Mouse (Mus musculus): ENCODE measurements around the gene Drg1. TPM values are rescaled to one million over a fixed set of nuclear protein-coding genes. Genes with fewer than 3 reads are reported as not detected.
A peak's percentile ranks its signal among the peaks of the same experiment; 100 is the strongest.

Drg1 gene
- polyA plus RNA-seq, 1 experiment from 2014 or later, result 321 TPM

DNA sequence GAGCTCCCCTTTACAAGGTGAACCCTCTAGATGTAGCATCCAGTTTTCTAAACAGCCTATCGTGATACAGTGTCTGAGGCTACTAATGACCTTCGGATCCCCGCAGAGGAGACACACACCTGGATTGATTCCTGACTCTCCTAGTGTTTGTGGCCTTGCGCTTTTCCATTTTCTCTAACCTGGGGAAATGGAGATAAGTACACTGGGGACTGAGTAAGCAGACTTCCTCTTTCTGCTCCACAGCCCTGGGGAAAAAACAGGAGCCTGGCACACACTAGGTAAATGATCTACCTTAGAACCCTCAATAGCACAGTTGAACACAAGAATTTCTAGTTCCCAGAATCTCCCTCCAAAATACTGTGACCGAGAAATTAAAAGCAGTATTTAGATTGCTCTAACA is 21.7 kb upstream of the Drg1 start:
- H3K9me3 ChIP-seq (ENCODE audit: control insufficient read depth, low read length), result no peaks in the 10 kb centered on the region
- no peak overlapping the region; the same call in 1 of the 2 replicates for H3K4me3 ChIP-seq (ENCODE audit: low read depth, low read length)
- DNase-seq (ENCODE audit: low spot score) (no peak), ATAC-seq (ENCODE audit: low FRiP score) (no peak)
- no peaks in the 10 kb centered on the region for H3K36me3 ChIP-seq (ENCODE audit: control insufficient read depth, insufficient read depth, low read length)
- peak overlapping the region; percentile 98 for H3K9ac ChIP-seq (ENCODE audit: low read depth, low read length)
- no peak overlapping the region for H3K27ac ChIP-seq (ENCODE audit: low read depth, low read length)
- H3K4me1 ChIP-seq (replicated peaks; ENCODE audit: control insufficient read depth, insufficient read depth, low read length), result peaks cover 2% of the 10 kb centered on the region; the same call in 1 of the 2 replicates
- no peaks in the 10 kb centered on the region for H3K27me3 ChIP-seq (ENCODE audit: control insufficient read depth, insufficient read depth, low read length)
- 65% methylated on average over 5 of the region's 5 CpGs for WGBS
- peak overlapping the region; percentile 93 for H3K4me2 ChIP-seq (replicated peaks; ENCODE audit: low read depth, low read length)

DNA sequence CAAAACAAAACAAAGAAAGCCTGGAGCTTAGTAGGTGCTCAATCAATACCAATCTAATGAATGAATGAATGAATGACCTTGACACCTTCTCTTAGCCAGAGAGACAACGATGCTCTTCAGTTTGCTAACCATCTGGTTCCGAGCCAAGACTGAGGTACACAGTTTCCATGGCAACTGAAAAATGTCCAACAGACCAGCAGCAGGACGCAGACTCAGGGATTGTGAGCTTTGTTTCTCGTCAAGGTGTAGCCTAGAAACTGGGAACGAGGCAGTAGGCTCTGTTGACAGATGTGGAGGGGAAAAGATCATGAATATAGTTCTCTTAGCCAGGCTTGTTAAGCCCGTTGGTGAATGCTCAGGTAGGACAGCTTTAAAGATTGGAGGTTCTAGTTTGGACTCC is 20.9 kb upstream of the Drg1 start:
- Histone ChIP-seq H3K27ac (ENCODE audit: low read depth, low read length) (no peak overlapping the region), H3K4me1 (replicated peaks; ENCODE audit: control insufficient read depth, insufficient read depth, low read length) (peaks cover 2% of the 10 kb centered on the region; the same call in 1 of the 2 replicates), H3K4me3 (ENCODE audit: low read depth, low read length) (no peak overlapping the region), H3K9me3 (ENCODE audit: control insufficient read depth, low read length) (no peaks in the 10 kb centered on the region), H3K36me3 (ENCODE audit: control insufficient read depth, insufficient read depth, low read length) (no peaks in the 10 kb centered on the region), H3K4me2 (replicated peaks; ENCODE audit: low read depth, low read length) (no peak overlapping the region), H3K27me3 (ENCODE audit: control insufficient read depth, insufficient read depth, low read length) (no peaks in the 10 kb centered on the region), H3K9ac (ENCODE audit: low read depth, low read length) (no peak overlapping the region)
- no peak for DNase-seq (ENCODE audit: low spot score)
- 49% methylated on average over 6 of the region's 6 CpGs for WGBS
- no peak for ATAC-seq (ENCODE audit: low FRiP score)

DNA sequence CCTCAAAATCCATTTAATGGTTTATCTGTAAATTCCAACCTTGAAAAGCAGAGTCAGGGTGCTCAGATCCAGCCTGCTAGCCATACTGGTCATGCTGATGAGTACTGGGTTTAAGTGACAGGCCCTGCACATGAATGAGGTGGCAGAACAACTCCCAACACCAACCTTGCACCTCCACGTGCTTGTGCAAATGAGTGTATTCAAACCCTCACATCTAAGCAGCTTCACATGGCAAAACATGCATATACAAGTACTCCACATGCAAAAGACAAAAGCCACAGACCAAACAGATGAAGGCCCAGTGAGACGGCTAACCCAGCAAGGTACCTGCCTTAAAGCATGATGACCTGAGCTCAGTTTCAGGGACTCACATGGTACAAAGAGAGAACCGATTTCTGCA is 19.7 kb upstream of the Drg1 start:
- H3K9me3 ChIP-seq (ENCODE audit: control insufficient read depth, low read length), result no peaks in the 10 kb centered on the region
- 85% methylated on average over 3 of the region's 3 CpGs for WGBS
- no peak overlapping the region for H3K4me3 ChIP-seq (ENCODE audit: low read depth, low read length)
- H3K36me3 ChIP-seq (ENCODE audit: control insufficient read depth, insufficient read depth, low read length), result no peaks in the 10 kb centered on the region
- H3K27ac ChIP-seq (ENCODE audit: low read depth, low read length), result no peak overlapping the region
- no peak overlapping the region for H3K9ac ChIP-seq (ENCODE audit: low read depth, low read length)
- no peak for DNase-seq (ENCODE audit: low spot score)
- no peak for ATAC-seq (ENCODE audit: low FRiP score)
- H3K4me2 ChIP-seq (replicated peaks; ENCODE audit: low read depth, low read length), result no peak overlapping the region
- no peaks in the 10 kb centered on the region for H3K27me3 ChIP-seq (ENCODE audit: control insufficient read depth, insufficient read depth, low read length)
- peaks cover 2% of the 10 kb centered on the region; the same call in 1 of the 2 replicates for H3K4me1 ChIP-seq (replicated peaks; ENCODE audit: control insufficient read depth, insufficient read depth, low read length)

DNA sequence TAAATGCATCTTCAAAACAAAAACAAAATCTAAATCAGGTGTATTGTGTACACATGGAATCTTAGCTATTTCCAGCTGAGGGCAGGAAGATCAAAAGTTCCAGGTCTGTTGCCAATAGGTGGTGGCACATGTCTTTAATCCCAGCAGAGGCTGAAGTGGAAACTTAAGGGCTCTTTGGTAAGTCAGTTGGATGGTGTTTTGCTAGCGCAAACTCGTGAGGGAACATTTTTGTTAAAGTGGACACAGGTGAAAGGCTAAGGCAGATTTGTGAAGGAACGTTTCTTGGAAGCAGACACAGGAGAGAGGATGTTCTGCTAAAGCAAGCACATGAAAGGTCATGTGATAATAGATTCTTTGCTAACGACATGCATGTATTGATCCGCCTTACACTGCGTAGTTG is 17.4 kb upstream of the Drg1 start:
- no peak overlapping the region for H3K4me2 ChIP-seq (replicated peaks; ENCODE audit: low read depth, low read length)

DNA sequence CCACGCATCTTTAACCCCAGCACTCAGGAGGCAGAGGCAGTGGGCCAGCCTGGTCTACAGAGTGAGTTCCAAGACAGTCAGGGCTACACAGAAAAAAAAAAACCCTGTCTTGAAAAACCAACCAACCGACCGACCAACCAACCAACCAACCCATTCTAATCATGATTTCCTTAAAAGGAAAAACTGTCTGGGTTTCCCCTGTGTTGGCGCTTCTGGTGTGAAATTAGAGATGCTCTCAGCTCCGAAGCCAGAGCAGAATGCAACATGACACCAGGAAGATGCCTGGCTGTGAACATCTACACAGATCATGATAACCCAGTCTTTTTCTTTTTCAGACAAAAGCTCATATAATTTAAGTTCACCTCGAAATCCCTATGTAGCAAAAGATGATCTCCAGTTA is 16.7 kb upstream of the Drg1 start:
- H3K27ac ChIP-seq (ENCODE audit: low read depth, low read length), result no peak overlapping the region
- H3K9me3 ChIP-seq (ENCODE audit: control insufficient read depth, low read length), result no peaks in the 10 kb centered on the region
- peaks cover under 1% of the 10 kb centered on the region; the same call in 1 of the 2 replicates for H3K4me1 ChIP-seq (replicated peaks; ENCODE audit: control insufficient read depth, insufficient read depth, low read length)
- DNase-seq (ENCODE audit: low spot score), result no peak
- ATAC-seq (ENCODE audit: low FRiP score), result no peak
- 83% methylated on average over 6 of the region's 6 CpGs for WGBS
- H3K4me3 ChIP-seq (ENCODE audit: low read depth, low read length), result no peak overlapping the region
- H3K9ac ChIP-seq (ENCODE audit: low read depth, low read length), result no peak overlapping the region
- H3K27me3 ChIP-seq (ENCODE audit: control insufficient read depth, insufficient read depth, low read length), result no peaks in the 10 kb centered on the region
- H3K36me3 ChIP-seq (ENCODE audit: control insufficient read depth, insufficient read depth, low read length), result no peaks in the 10 kb centered on the region
- H3K4me2 ChIP-seq (replicated peaks; ENCODE audit: low read depth, low read length), result no peak overlapping the region

More for the DNA sequence above, 17.4 kb upstream of the Drg1 start:
- H3K4me3 ChIP-seq (ENCODE audit: low read depth, low read length), result no peak overlapping the region
- DNase-seq (ENCODE audit: low spot score), result no peak
- no peaks in the 10 kb centered on the region for H3K9me3 ChIP-seq (ENCODE audit: control insufficient read depth, low read length)
- H3K27me3 ChIP-seq (ENCODE audit: control insufficient read depth, insufficient read depth, low read length), result no peaks in the 10 kb centered on the region
- ATAC-seq (ENCODE audit: low FRiP score), result no peak
- 92% methylated on average over 6 of the region's 6 CpGs for WGBS
- H3K9ac ChIP-seq (ENCODE audit: low read depth, low read length), result no peak overlapping the region
- no peaks in the 10 kb centered on the region for H3K36me3 ChIP-seq (ENCODE audit: control insufficient read depth, insufficient read depth, low read length)
- peaks cover 2% of the 10 kb centered on the region; the same call in 1 of the 2 replicates for H3K4me1 ChIP-seq (replicated peaks; ENCODE audit: control insufficient read depth, insufficient read depth, low read length)
- no peak overlapping the region for H3K27ac ChIP-seq (ENCODE audit: low read depth, low read length)

DNA sequence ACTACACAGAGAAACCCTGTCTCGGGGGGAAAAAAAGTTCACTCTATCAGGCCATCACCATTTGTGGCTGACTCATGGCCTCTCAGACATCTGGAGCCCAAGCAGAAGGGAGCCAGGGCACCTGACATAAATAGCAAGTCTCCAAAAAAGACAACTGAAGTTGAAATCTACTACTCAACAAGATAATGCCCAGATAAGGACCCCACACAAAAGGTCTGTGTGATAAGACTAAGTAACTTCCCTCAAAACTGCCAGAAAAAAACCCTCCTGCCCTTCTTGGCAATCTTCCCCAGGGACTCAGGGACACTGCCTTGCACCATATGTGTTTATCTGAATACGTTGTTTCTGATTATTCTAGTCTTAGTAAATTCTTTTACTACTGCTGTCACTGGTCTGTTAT is 13.5 kb upstream of the Drg1 start:
- Histone ChIP-seq H3K4me2 (replicated peaks; ENCODE audit: low read depth, low read length) (no peak overlapping the region), H3K36me3 (ENCODE audit: control insufficient read depth, insufficient read depth, low read length) (no peaks in the 10 kb centered on the region), H3K27me3 (ENCODE audit: control insufficient read depth, insufficient read depth, low read length) (no peaks in the 10 kb centered on the region), H3K4me3 (ENCODE audit: low read depth, low read length) (no peak overlapping the region), H3K27ac (ENCODE audit: low read depth, low read length) (no peak overlapping the region), H3K4me1 (replicated peaks; ENCODE audit: control insufficient read depth, insufficient read depth, low read length) (no peaks in the 10 kb centered on the region), H3K9me3 (ENCODE audit: control insufficient read depth, low read length) (no peaks in the 10 kb centered on the region), H3K9ac (ENCODE audit: low read depth, low read length) (no peak overlapping the region)
- DNase-seq (ENCODE audit: low spot score), result no peak
- no peak for ATAC-seq (ENCODE audit: low FRiP score)
- 84% methylated on average over 2 of the region's 2 CpGs for WGBS

DNA sequence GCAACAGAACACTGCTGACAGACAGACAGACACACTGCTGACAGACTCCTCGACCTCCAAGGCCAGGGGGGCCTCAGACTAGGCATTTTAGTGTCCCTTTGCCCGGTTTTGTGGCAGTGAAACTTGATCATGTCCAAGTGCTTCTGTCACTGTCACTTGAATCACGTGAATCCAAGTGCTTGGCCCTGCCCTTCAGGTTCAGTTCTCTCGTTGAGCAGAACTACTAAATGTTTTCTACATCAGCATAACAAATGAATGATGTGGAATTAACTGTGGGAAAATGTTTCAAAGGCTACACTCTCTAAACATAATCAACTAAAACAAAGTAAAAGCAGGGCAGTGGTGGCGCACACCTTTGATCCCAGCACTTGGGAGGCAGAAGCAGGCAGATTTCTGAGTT is 12.1 kb upstream of the Drg1 start:
- Histone ChIP-seq H3K9me3 (ENCODE audit: control insufficient read depth, low read length) (no peaks in the 10 kb centered on the region), H3K27ac (ENCODE audit: low read depth, low read length) (no peak overlapping the region), H3K4me2 (replicated peaks; ENCODE audit: low read depth, low read length) (no peak overlapping the region), H3K36me3 (ENCODE audit: control insufficient read depth, insufficient read depth, low read length) (no peaks in the 10 kb centered on the region), H3K9ac (ENCODE audit: low read depth, low read length) (no peak overlapping the region), H3K4me3 (ENCODE audit: low read depth, low read length) (no peak overlapping the region), H3K27me3 (ENCODE audit: control insufficient read depth, insufficient read depth, low read length) (no peaks in the 10 kb centered on the region), H3K4me1 (replicated peaks; ENCODE audit: control insufficient read depth, insufficient read depth, low read length) (no peaks in the 10 kb centered on the region)
- WGBS, result 66% methylated on average over 5 of the region's 5 CpGs
- DNase-seq (ENCODE audit: low spot score), result no peak
- ATAC-seq (ENCODE audit: low FRiP score), result no peak

DNA sequence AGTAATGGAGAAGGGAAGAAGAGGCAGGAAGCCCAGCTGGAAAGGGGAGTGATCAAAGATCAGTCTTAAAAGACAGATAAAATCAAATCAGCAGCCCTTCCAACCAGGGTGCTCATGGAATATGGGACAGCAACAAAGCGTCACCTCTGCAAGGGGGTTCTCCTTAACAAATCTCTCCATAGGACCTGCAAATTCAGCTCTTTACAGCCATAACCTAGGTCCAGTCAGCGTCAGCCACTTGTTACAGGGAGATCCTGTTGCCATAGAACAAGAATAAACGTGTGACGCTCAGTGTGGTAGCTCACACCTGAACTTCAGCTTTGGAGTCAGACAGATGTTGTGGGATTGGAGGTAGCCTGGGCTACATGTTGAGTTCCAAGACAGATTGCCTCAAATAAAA is 3.0 kb upstream of the Drg1 start:
- no peak overlapping the region for H3K9ac ChIP-seq (ENCODE audit: low read depth, low read length)
- ATAC-seq (ENCODE audit: low FRiP score), result no peak
- 40% methylated on average over 4 of the region's 4 CpGs for WGBS

DNA sequence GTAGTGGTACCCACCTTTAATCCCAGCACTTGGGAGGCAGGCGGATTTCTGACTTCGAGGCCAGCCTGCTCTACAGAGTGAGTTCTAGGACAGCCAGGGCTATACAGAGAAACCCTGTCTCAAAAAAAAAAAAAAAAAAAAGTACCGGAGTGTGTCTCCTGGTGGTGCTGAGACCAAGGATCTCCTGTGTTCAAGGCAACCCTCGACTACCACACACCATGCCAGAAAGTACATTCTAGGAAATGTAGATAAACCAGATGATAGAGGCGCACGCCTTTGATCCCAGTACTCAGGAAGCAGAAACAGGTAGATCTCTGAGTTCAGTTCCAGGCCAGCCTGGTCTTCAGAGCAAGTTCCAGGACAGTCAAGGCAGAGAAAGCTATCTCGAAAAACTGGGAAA is 918 bp upstream of the Drg1 start:
- WGBS, result 63% methylated on average over 7 of the region's 7 CpGs
- peak overlapping the region; percentile 76 for H3K4me3 ChIP-seq (ENCODE audit: low read depth, low read length)
- peak overlapping the region; percentile 64; the same call in 1 of the 2 replicates for H3K9ac ChIP-seq (ENCODE audit: low read depth, low read length)
- H3K27me3 ChIP-seq (ENCODE audit: control insufficient read depth, insufficient read depth, low read length), result no peaks in the 10 kb centered on the region
- ATAC-seq (ENCODE audit: low FRiP score) (0 out of 2 replicates have a peak, but pooled peaks have one; percentile 3), DNase-seq (ENCODE audit: low spot score) (no peak)
- no peaks in the 10 kb centered on the region for H3K36me3 ChIP-seq (ENCODE audit: control insufficient read depth, insufficient read depth, low read length)
- H3K27ac ChIP-seq (ENCODE audit: low read depth, low read length), result peak overlapping the region; percentile 91; the same call in 1 of the 2 replicates
- no peaks in the 10 kb centered on the region for H3K9me3 ChIP-seq (ENCODE audit: control insufficient read depth, low read length)
- peak overlapping the region; percentile 44 for H3K4me2 ChIP-seq (replicated peaks; ENCODE audit: low read depth, low read length)
- 0 out of 2 replicates have a peak, but pooled peaks cover 2% of the 10 kb centered on the region for H3K4me1 ChIP-seq (replicated peaks; ENCODE audit: control insufficient read depth, insufficient read depth, low read length)

More for the DNA sequence above, 3.0 kb upstream of the Drg1 start:
- Histone ChIP-seq H3K9me3 (ENCODE audit: control insufficient read depth, low read length) (no peaks in the 10 kb centered on the region), H3K36me3 (ENCODE audit: control insufficient read depth, insufficient read depth, low read length) (no peaks in the 10 kb centered on the region), H3K4me1 (replicated peaks; ENCODE audit: control insufficient read depth, insufficient read depth, low read length) (0 out of 2 replicates have a peak, but pooled peaks cover 2% of the 10 kb centered on the region), H3K27me3 (ENCODE audit: control insufficient read depth, insufficient read depth, low read length) (no peaks in the 10 kb centered on the region), H3K4me3 (ENCODE audit: low read depth, low read length) (no peak overlapping the region), H3K4me2 (replicated peaks; ENCODE audit: low read depth, low read length) (no peak overlapping the region), H3K27ac (ENCODE audit: low read depth, low read length) (no peak overlapping the region)
- no peak for DNase-seq (ENCODE audit: low spot score)

Data from hindbrain, embryonic 11.5 days (tissue).